Mouse (Mus musculus) myocyte (in vitro differentiated cells): ENCODE data around the gene Ccne1. TPM values are rescaled to one million over a fixed set of nuclear protein-coding genes. Genes with fewer than 3 reads are reported as not detected.

Experiments used
- H3K27me3 ChIP-seq: one replicate; pipeline ENCODE4 v1.6.1; 2011; ENCODE audit not compliant: control insufficient read depth, insufficient read depth, insufficient read length
- H3K36me3 ChIP-seq: one replicate; pipeline ENCODE4 v1.6.1; 2011; ENCODE audit not compliant: control insufficient read depth, insufficient read depth
- H3K4me2 ChIP-seq: one replicate; pipeline ENCODE4 v1.6.1; 2011; ENCODE audit warnings: low read depth, control low read depth
- H3K4me3 ChIP-seq: one replicate; pipeline ENCODE4 v1.5.1; 2011; ENCODE audit warnings: mild to moderate bottlenecking, control low read depth, moderate library complexity
- H3K79me2 ChIP-seq: one replicate; pipeline ENCODE4 v1.6.1; 2011; ENCODE audit not compliant: control insufficient read depth, insufficient read depth
- H3ac ChIP-seq: one replicate; pipeline ENCODE4 v1.6.1; 2011; ENCODE audit not compliant: control insufficient read depth, insufficient read length
- CEBPB ChIP-seq: IDR thresholded peaks from 2 replicates; pipeline ENCODE4 v1.6.1; 2011; ENCODE audit warnings: mild to moderate bottlenecking, moderate library complexity; ENCODE audit not compliant: poor library complexity, insufficient read depth, severe bottlenecking
- E2F4 ChIP-seq: IDR thresholded peaks from one replicate; pipeline ENCODE4 v1.6.1; 2011; ENCODE audit warnings: mild to moderate bottlenecking, control low read depth, moderate library complexity; ENCODE audit not compliant: insufficient read depth
- MAX ChIP-seq: IDR thresholded peaks from one replicate; pipeline ENCODE4 v1.6.1; 2011; ENCODE audit warnings: low read depth, mild to moderate bottlenecking, control low read depth
- MYOD1 ChIP-seq, 3 experiments: IDR thresholded peaks; one replicate each; pipeline ENCODE4 v1.6.1; 2011; ENCODE audit warnings: control low read depth in 2 of 3, low read depth in 2 of 3, mild to moderate bottlenecking in 2 of 3, moderate library complexity in 1 of 3; ENCODE audit not compliant: insufficient read length in 2 of 3, control insufficient read depth in 1 of 3
- MYOG ChIP-seq, 3 experiments: IDR thresholded peaks; one replicate each; pipeline ENCODE4 v1.6.1; 2011; ENCODE audit warnings: control low read depth in 2 of 3, low read depth in 2 of 3, mild to moderate bottlenecking in 2 of 3; ENCODE audit not compliant: insufficient read length in 2 of 3, control insufficient read depth in 1 of 3, insufficient read depth in 1 of 3
- POLR2A ChIP-seq: IDR thresholded peaks from one replicate; pipeline ENCODE4 v1.6.1; 2011; ENCODE audit warnings: low read depth, mild to moderate bottlenecking, control low read depth, moderate library complexity; ENCODE audit not compliant: insufficient read length
- POLR2AphosphoS2 ChIP-seq: IDR thresholded peaks from one replicate; pipeline ENCODE4 v1.6.1; 2011; ENCODE audit warnings: low read depth, control low read depth; ENCODE audit not compliant: insufficient read length
- REST ChIP-seq: IDR thresholded peaks from one replicate; pipeline ENCODE4 v1.6.1; 2011; ENCODE audit warnings: mild to moderate bottlenecking, control low read depth, moderate library complexity; ENCODE audit not compliant: insufficient read depth, insufficient read length
- SRF ChIP-seq: IDR thresholded peaks from one replicate; pipeline ENCODE4 v1.6.1; 2011; ENCODE audit warnings: low read depth; ENCODE audit not compliant: control insufficient read depth, insufficient read length
- TCF12 ChIP-seq: IDR thresholded peaks from one replicate; pipeline ENCODE4 v1.6.1; 2011; ENCODE audit warnings: mild to moderate bottlenecking, control low read depth; ENCODE audit not compliant: poor library complexity, insufficient read depth, severe bottlenecking
- TCF3 ChIP-seq: IDR thresholded peaks from one replicate; pipeline ENCODE4 v1.6.1; 2011; ENCODE audit warnings: low read depth, control low read depth; ENCODE audit not compliant: insufficient read length
- USF1 ChIP-seq: IDR thresholded peaks from one replicate; pipeline ENCODE4 v1.6.1; 2011; ENCODE audit warnings: low read depth, mild to moderate bottlenecking, control low read depth, moderate library complexity
- polyA plus RNA-seq: library from polyadenylated mRNA; unstranded; fragments of >200 nt; fragmentation: generic; extraction: Trizol; gene quantifications from one replicate; pipeline ENCODE4 v1.2.1, GENCODE M21; 2012; ENCODE audit warnings: missing spikeins

Gene Ccne1
- polyA plus RNA-seq, 1 experiment = 7.4 TPM

- no peak overlapping the region for H3K4me2 ChIP-seq
- H3K4me3 ChIP-seq = no peak overlapping the region
- H3K27me3 ChIP-seq = peaks cover 6% of the 10 kb centered on the region
- no peaks in the 10 kb centered on the region for H3K36me3 ChIP-seq
- H3ac ChIP-seq = no peak overlapping the region
- no peak for TF ChIP-seq SRF
- TF ChIP-seq MYOG (IDR thresholded peaks at IDR 0.05; ENCODE audit: control insufficient read depth in 1 of 3, insufficient read depth in 1 of 3, insufficient read length in 2 of 3, low read depth in 2 of 3) = no peak
- TF ChIP-seq POLR2AphosphoS2 = no peak
- no peak for TF ChIP-seq E2F4
- no peak for TF ChIP-seq TCF12
- TF ChIP-seq CEBPB = no peak
- TF ChIP-seq REST = no peak
- no peak for TF ChIP-seq POLR2A
- no peak for TF ChIP-seq TCF3
- no peak for TF ChIP-seq USF1
- TF ChIP-seq MAX = no peak
- no peak for TF ChIP-seq MYOD1 (IDR thresholded peaks at IDR 0.05; ENCODE audit: control insufficient read depth in 1 of 3, insufficient read length in 2 of 3, low read depth in 2 of 3)
- H3K79me2 ChIP-seq = no peaks in the 10 kb centered on the region
Measured at GRCm38 (mm10) chr7:38059636-38060330, 47.6 kb downstream of the Ccne1 start.

GRCm38 (mm10) chr7:38059096-38059495 is 48.2 kb downstream of the Ccne1 start:
- TF ChIP-seq USF1 (no peak), SRF (no peak)
- Histone ChIP-seq H3K4me2 (no peak overlapping the region), H3ac (no peak overlapping the region), H3K36me3 (no peaks in the 10 kb centered on the region), H3K4me3 (no peak overlapping the region), H3K79me2 (no peaks in the 10 kb centered on the region), H3K27me3 (peaks cover 6% of the 10 kb centered on the region)

- no peak for TF ChIP-seq POLR2A
- no peak overlapping the region for H3ac ChIP-seq
- H3K4me3 ChIP-seq = no peak overlapping the region
- H3K79me2 ChIP-seq = no peaks in the 10 kb centered on the region
- no peaks in the 10 kb centered on the region for H3K36me3 ChIP-seq
- no peak overlapping the region for H3K4me2 ChIP-seq
- H3K27me3 ChIP-seq = peaks cover 6% of the 10 kb centered on the region
Measured at GRCm38 (mm10) chr7:38055996-38056395, 51.3 kb downstream of the Ccne1 start.

- Histone ChIP-seq H3K4me3 (no peak overlapping the region), H3ac (no peak overlapping the region), H3K79me2 (no peaks in the 10 kb centered on the region), H3K4me2 (no peak overlapping the region), H3K36me3 (no peaks in the 10 kb centered on the region), H3K27me3 (peaks cover 6% of the 10 kb centered on the region)
- TF ChIP-seq E2F4 = no peak
- no peak for TF ChIP-seq SRF
- TF ChIP-seq MYOG (IDR thresholded peaks at IDR 0.05; ENCODE audit: control insufficient read depth in 1 of 3, insufficient read depth in 1 of 3, insufficient read length in 2 of 3, low read depth in 2 of 3) = no peak
- no peak for TF ChIP-seq CEBPB
- no peak for TF ChIP-seq REST
- no peak for TF ChIP-seq USF1
- no peak for TF ChIP-seq TCF3
- no peak for TF ChIP-seq POLR2A
- no peak for TF ChIP-seq TCF12
- no peak for TF ChIP-seq MAX
- no peak for TF ChIP-seq POLR2AphosphoS2
Measured at GRCm38 (mm10) chr7:38054246-38054645, 53.1 kb downstream of the Ccne1 start.

Other genes starting within 250 kb of the Ccne1 start
- gene Uri1, start 84.0 kb downstream of the Ccne1 start, polyA plus RNA-seq = 13.4 TPM
- gene 1600014C10Rik, start 75.7 kb upstream of the Ccne1 start, polyA plus RNA-seq = 5.1 TPM
- gene Plekhf1, start 120.5 kb upstream of the Ccne1 start, polyA plus RNA-seq = 3.0 TPM
- 10.0 TPM for gene Pop4, start 163.9 kb upstream of the Ccne1 start, polyA plus RNA-seq